Mouse (Mus musculus) central nervous system, embryonic 11.5 days (tissue): ENCODE data around the gene Gdap1l1. TPM values are rescaled to one million over a fixed set of nuclear protein-coding genes. Genes with fewer than 3 reads are reported as not detected.

ENCODE experiments used
- polyA plus RNA-seq: library from polyadenylated mRNA; depleted of rRNA; stranded (reverse); fragments of >200 nt; gene quantifications from 2 replicates; pipeline ENCODE4 v1.2.3, GENCODE M21; 2012; rRNA removed

The Gdap1l1 gene
- polyA plus RNA-seq, result 31.5 and 66.1 TPM in 2 replicates

DNA sequence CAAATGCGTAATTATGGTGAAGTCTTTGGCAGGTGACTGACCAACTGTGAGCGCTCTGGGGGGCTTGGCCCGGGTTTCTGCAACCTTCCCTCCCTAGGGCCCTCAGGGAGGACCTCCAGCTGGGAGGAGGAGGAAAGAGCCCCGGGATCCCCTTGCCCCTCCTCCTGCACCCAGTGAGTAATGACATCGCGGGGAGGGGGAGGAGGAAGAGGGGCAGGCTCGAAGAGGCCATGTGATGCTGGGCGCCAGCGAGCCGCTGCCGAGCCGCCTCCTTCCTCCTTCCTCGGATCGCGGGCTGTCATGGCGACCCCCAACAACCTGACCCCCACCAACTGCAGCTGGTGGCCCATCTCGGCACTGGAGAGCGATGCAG, at the start of gene Gdap1l1:
TSS of gene Gdap1l1 (plus strand) at position 231 of the 373 bp plus-strand sequence.

DNA sequence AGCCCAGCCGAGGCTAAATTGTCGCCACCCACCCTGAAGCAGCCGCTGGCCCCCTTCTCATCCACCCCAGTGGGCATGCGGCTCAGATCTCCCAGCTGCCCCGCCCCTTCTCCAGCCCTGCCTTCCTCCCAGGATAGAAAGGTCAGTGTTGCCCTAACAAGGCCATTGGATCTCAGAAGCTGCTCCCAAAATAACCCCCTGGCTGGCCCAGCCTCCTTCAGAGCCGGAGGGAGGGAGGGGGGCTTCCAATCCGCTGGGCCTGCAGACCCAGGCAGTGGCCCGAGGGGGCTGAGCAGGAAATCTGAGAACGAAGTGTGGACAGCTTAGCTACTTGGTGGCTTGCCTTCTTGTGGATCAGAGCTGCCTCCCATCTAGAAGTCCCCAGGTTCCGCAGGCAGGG, 40.4 kb upstream of the Gdap1l1 start, which contains the start of gene Jph2:
TSS of gene Jph2 (minus strand) at position 89 of the 400 bp plus-strand sequence.

GRCm38 (mm10) chr2:163424597-163424996, 13.7 kb upstream of the Gdap1l1 start, which contains the start of gene Oser1:
Oser1 (minus strand) TSS chr2:163424697.

GRCm38 (mm10) chr2:163472466-163472851, 34.2 kb downstream of the Gdap1l1 start, which contains the start of gene Fitm2:
Fitm2 (minus strand) TSS chr2:163472629.

GRCm38 (mm10) chr2:163492018-163492417, 53.7 kb downstream of the Gdap1l1 start, which contains the start of gene R3hdml:
R3hdml (plus strand) TSS chr2:163492318.

Other genes starting within 250 kb of the Gdap1l1 start
- gene Tox2, start 235.4 kb upstream of the Gdap1l1 start, polyA plus RNA-seq, result 26.8 and 34.8 TPM in 2 replicates
- gene Jph2, start 40.5 kb upstream of the Gdap1l1 start, polyA plus RNA-seq, result 1.7 and 3.6 TPM in 2 replicates
- gene Oser1, start 13.8 kb upstream of the Gdap1l1 start, polyA plus RNA-seq, result 19.1 and 40.1 TPM in 2 replicates
- gene Fitm2, start 34.2 kb downstream of the Gdap1l1 start, polyA plus RNA-seq, result 5.9 and 6.2 TPM in 2 replicates
- 0.09 TPM in 1 of 2 replicates, not detected in the other for gene R3hdml, start 53.8 kb downstream of the Gdap1l1 start, polyA plus RNA-seq
- gene Hnf4a, start 68.3 kb downstream of the Gdap1l1 start, polyA plus RNA-seq, result 1.2 and 1.7 TPM in 2 replicates
- 21.3 and 24.9 TPM in 2 replicates for gene Ttpal, start 163.8 kb downstream of the Gdap1l1 start, polyA plus RNA-seq
- gene Serinc3, start 206.7 kb downstream of the Gdap1l1 start, polyA plus RNA-seq, result 47.5 and 90.8 TPM in 2 replicates
- gene Pkig, start 219.9 kb downstream of the Gdap1l1 start, polyA plus RNA-seq, result 76.3 and 88.1 TPM in 2 replicates